Mouse (Mus musculus) intestine, embryonic 15.5 days (tissue): Measurements from ENCODE around the gene Rpp25l. TPM values are rescaled to one million over a fixed set of nuclear protein-coding genes. Genes with fewer than 3 reads are reported as not detected.
"Not testable (repeated sequence)": the region's sequence is repeated elsewhere in the genome, so short reads cannot be mapped to it uniquely, and the experiment has no call there.

Source experiments
- ATAC-seq: fragments of 200-750 bp; cut with Nextera tagmentation; 2 replicates; pipeline ENCODE4 v1.8.0; 2017; ENCODE audit warnings: moderate TSS enrichment, moderate library complexity
- H3K27ac ChIP-seq: fragments of 300-500 bp; sonication (generic); 2 replicates; pipeline ENCODE4 v1.5.1; 2015; ENCODE audit warnings: mild to moderate bottlenecking, inconsistent platforms
- H3K27me3 ChIP-seq: fragments of 300-500 bp; sonication (generic); replicated peaks from 2 replicates; pipeline ENCODE4 v1.6.1; 2015; ENCODE audit warnings: inconsistent platforms
- H3K36me3 ChIP-seq: fragments of 300-500 bp; sonication (generic); 2 replicates; pipeline ENCODE4 v1.6.1; 2015; ENCODE audit warnings: inconsistent platforms
- H3K4me1 ChIP-seq: fragments of 300-500 bp; sonication (generic); replicated peaks from 2 replicates; pipeline ENCODE4 v1.6.1; 2015; ENCODE audit warnings: inconsistent platforms
- H3K4me2 ChIP-seq: fragments of 300-500 bp; sonication (generic); replicated peaks from 2 replicates; pipeline ENCODE4 v1.6.1; 2015; ENCODE audit warnings: mild to moderate bottlenecking, inconsistent platforms
- H3K4me3 ChIP-seq: fragments of 300-500 bp; sonication (generic); replicated peaks from 2 replicates; pipeline ENCODE4 v1.5.1; 2015; ENCODE audit warnings: inconsistent platforms
- H3K9ac ChIP-seq: fragments of 300-500 bp; sonication (generic); 2 replicates; pipeline ENCODE4 v1.6.1; 2015; ENCODE audit warnings: inconsistent platforms
- H3K9me3 ChIP-seq: fragments of 300-500 bp; sonication (generic); 2 replicates; pipeline ENCODE4 v1.6.1; 2016; ENCODE audit warnings: inconsistent platforms
- WGBS: fragments of 180-500 bp; shearing (Covaris S2); methylation state at CpG from one replicate; pipeline ENCODE4 v1.1.7; 2015; 5-methylcytosine and 5-hydroxymethylcytosine counted together
- polyA plus RNA-seq: library from polyadenylated mRNA; unstranded; fragments of >200 nt; fragmentation: Nextera tagmentation; extraction: Ambion mirVana; gene quantifications from 2 replicates; pipeline ENCODE4 v1.2.1, GENCODE M21; 2015

Gene Rpp25l
- polyA plus RNA-seq, 1 experiment from 2014 or later: 58.8 TPM

DNA sequence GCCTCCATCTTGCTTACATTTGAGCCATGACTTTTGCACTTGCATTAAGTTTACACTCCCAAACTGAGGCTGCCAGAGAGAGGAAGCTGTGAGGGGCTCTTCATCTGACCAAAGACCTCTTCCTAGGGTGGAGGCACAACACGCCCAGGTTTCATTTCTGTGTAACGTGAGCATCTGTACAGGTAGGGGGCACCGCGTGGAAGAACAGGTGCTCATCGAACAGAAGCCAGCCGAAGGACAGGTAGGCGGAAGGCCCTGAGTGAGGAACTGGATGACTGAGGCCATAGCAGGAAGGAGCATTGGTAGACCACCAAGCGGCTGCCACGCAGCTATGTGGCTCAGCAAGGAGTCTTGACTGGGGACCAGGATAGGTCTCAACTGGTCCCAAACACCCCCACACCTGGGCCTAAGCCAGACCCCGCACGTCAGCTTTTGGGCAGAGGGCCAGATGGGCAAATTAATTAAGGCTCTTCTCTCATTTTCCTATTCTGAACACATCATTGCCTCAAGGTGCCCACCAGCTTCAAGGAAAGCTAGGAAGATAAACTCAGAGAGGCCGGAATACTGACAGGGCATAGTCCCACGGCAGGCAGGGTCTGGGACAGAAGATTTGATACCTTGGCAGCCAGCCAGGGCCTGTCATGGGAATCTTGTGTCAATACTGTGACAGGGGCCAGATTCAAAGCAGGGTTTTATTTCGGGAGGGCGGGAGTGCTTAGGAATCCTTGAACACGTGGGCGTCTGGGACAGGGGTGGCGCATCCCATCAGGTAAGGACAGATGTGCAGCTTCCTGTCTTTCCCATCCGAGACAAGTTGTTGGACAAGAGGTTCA, 7.2 kb downstream of the Rpp25l start:
- Histone ChIP-seq H3K4me1 (peaks cover 15% of the 10 kb centered on the region), H3K4me3 (no peak overlapping the region), H3K9ac (no peak overlapping the region), H3K27me3 (0 out of 2 replicates have a peak, but pooled peaks cover 4% of the 10 kb centered on the region), H3K9me3 (no peaks in the 10 kb centered on the region), H3K27ac (no peak overlapping the region), H3K4me2 (no peak overlapping the region), H3K36me3 (no peaks in the 10 kb centered on the region)
- 65% methylated on average over 19 of the region's 19 CpGs for WGBS
- ATAC-seq: no peak

DNA sequence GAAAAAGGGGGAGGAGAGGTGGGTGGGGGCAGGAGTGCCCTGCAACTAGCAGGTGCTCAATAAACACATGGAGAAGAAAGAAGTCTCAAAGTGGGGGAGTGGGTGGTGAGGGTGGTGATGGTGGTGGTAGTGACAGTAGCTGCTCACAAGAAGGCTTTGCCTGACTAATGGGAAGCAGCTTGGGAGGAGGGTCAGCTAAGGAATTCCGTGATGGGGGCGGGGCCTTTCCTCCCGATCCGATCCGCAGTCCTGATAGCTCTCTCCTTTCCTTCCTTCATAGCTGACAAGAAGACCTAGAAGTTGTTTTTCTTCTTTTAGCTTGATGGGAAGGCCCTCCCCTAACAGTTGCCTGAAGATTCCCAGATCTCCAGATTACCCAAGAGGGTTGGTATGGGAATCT, 8.7 kb downstream of the Rpp25l start:
- Histone ChIP-seq H3K4me2 (no peak overlapping the region), H3K4me1 (peaks cover 15% of the 10 kb centered on the region), H3K36me3 (no peaks in the 10 kb centered on the region), H3K27ac (no peak overlapping the region), H3K27me3 (0 out of 2 replicates have a peak, but pooled peaks cover 4% of the 10 kb centered on the region), H3K9ac (no peak overlapping the region), H3K9me3 (no peaks in the 10 kb centered on the region), H3K4me3 (no peak overlapping the region)
- ATAC-seq: no peak
- WGBS: 5% methylated on average over 5 of the region's 5 CpGs

DNA sequence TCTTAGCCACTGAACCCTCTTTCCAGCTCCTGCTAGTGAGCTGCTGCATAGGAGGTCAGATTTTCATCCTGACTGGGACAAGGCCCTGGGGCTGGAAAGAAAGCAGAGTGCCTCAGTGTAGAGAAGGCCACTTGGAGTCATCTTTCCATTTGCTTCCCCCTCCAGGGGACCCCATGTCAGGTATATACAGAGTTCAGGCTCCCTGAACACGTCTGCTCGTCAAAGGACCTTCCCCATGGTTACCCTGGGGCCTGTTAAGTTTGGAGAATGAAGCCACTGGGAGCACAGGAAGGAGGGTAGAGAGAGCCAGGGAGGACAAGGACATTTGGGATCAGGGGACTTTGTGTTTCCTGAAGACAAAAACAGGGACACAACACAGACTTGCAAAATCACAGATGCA, 11.1 kb downstream of the Rpp25l start:
- not testable (repeated sequence) for H3K4me1 ChIP-seq, H3K27ac ChIP-seq, H3K4me2 ChIP-seq, ATAC-seq, H3K27me3 ChIP-seq, H3K9ac ChIP-seq, H3K4me3 ChIP-seq, H3K36me3 ChIP-seq, H3K9me3 ChIP-seq
- 70% methylated on average over 2 of the region's 2 CpGs for WGBS

DNA sequence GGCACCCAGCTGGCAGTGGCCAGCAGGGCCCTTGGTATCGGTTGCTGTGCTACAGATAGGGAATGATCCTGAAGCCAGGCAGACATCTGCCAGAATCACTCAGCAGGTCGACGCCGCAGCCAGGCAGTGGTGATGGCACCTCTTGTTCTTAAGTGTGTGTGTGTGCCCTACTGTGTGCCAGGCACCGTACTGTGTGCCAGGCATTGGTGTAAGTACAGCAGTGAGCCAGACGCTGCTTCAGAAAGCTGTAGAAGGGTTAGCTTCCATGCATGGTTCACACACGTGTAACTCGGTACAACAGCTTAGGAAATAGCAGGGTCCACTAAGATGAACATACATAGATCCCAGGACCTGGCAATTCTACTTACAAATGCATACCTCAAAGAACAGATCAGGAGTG, 13.1 kb downstream of the Rpp25l start:
- not testable (repeated sequence) for H3K9ac ChIP-seq, ATAC-seq, H3K4me1 ChIP-seq, H3K27ac ChIP-seq, H3K4me2 ChIP-seq, H3K9me3 ChIP-seq, H3K27me3 ChIP-seq, H3K4me3 ChIP-seq, H3K36me3 ChIP-seq
- 75% methylated on average over 7 of the region's 8 CpGs for WGBS

DNA sequence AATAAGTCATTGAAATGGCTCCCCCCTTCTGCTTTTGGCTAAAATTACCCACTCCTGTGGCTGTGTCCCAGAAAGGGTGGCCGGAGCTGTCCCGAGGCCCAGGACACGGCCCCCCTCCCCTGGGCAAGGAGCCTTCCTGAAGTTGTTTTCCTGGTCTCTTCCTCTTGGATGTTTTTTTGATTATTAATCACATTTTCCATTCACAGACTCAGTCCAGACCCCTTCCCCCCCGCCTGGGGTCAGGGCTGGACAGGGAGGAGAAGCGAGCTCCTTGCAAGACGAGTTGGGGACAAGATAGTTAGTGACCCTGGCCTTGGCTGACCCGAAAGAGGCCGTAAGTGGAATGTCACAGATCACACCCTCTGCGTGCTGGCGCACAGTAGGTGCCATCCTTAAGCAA, 13.6 kb downstream of the Rpp25l start, which contains the start of gene Il11ra1:
Gene Il11ra1, plus strand, starts transcription at position 207 of the 400 bp plus-strand sequence.
- H3K9me3 ChIP-seq, H3K4me2 ChIP-seq, H3K4me1 ChIP-seq, ATAC-seq, H3K4me3 ChIP-seq, H3K27ac ChIP-seq, H3K9ac ChIP-seq, H3K27me3 ChIP-seq, H3K36me3 ChIP-seq: not testable (repeated sequence)
- WGBS: 78% methylated on average over 10 of the region's 10 CpGs

DNA sequence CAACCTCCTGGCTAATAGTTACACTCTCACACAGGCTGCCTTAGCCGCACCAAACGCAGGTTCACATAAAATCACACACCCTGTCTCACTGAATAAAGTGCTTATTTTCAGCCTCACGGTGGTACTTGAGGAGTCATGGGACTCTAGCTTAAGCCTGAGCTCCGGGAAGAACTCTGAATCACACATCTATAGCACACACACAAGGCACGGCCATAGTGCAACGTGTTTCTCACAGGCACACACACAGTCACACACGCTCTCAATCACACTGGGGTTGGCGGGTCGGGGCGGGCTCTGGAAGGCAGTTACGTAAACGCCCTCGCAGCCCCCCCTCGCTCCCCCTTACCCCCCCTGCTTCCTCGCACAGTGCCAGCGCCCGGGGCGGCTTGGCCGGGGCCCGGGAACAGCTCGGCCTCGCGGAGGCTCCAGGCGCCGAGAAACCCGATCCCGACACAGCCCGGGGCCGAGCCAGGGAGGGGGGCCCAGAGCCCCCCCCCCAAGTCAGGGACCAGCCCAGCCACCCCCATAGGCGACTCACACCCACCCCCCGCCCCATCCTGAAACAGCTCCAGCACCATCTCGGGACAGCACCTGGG, 14.8 kb downstream of the Rpp25l start:
- H3K9me3 ChIP-seq, H3K9ac ChIP-seq, H3K27ac ChIP-seq, ATAC-seq, H3K36me3 ChIP-seq, H3K4me3 ChIP-seq, H3K4me1 ChIP-seq, H3K27me3 ChIP-seq: not testable (repeated sequence)
- H3K4me2 ChIP-seq: peak overlapping the region; percentile 31; the same call in 1 of the 2 replicates
- WGBS: 8% methylated on average over 27 of the region's 32 CpGs

DNA sequence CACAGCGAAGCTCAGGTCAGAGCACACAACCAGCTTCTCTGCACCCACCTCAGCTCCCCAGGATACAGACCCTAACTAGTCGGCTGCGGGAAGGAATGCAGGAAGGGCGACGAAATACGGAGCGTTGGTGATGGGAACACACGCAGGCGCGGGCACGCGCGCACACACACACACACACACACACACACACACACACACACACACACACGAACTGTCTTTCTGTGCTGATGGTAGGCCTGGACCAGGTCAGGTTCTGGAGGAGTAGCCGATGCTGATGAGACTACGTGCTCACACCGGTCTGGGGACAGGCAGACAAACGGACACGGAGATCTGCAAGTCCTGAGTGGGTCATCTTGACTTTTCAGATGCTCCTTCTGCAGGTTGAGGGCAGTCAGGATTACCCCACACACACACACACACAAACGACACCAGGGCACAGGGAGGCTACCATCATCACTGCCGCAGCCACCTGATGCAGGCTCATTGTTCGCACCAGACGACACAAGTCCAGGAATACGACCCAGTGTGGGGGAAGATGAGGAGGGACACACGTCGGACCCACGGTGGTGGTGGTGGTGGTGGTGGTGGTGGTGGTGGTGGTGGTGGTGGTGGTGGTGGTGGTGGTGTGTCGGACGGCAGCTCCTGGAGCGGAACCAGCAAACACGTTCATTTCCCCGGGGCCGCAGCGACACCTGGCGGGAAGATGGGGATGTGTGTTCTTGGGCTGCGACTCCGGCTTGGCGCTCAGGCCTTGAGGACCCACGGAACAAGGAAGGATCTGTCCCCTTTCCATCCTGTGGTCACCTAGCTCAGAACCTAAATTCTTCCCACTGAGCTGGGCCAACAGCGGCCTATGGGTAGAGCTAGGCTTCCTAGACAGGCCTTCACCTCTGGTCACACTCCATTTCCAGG, 16.1 kb downstream of the Rpp25l start, which contains the start of gene Cntfr:
Gene Cntfr, minus strand, starts transcription at position 160 of the 912 bp plus-strand sequence.
- not testable (repeated sequence) for H3K27ac ChIP-seq, ATAC-seq, H3K4me1 ChIP-seq, H3K9ac ChIP-seq, H3K27me3 ChIP-seq, H3K4me3 ChIP-seq, H3K9me3 ChIP-seq, H3K36me3 ChIP-seq
- peak within 1 kb of the TSS; percentile 36 for H3K4me2 ChIP-seq
- WGBS: 9% methylated on average over 35 of the region's 40 CpGs

DNA sequence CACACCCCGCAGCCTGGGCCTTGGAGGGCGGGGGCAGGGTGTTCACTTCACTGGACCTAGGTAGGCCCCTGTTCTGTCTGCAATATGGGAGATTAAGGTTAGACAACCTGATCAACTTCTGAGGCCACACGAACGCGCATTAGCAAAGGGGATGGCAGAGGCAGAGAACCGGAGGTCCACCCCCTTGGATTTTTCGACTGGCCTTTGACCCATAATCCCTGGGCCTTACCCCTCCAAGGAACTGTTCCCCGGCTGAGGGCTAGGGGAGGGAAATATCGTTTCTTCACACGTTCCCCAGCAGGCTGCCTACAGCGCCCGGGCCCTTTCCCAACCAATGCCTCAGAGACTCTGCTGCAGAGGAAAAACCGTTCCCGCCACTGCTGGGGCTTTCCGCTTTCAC, 16.9 kb downstream of the Rpp25l start:
- not testable (repeated sequence) for H3K4me3 ChIP-seq, H3K27me3 ChIP-seq, H3K27ac ChIP-seq, H3K4me1 ChIP-seq, ATAC-seq, H3K36me3 ChIP-seq, H3K9me3 ChIP-seq, H3K9ac ChIP-seq, H3K4me2 ChIP-seq
- WGBS: 15% methylated on average over 15 of the region's 15 CpGs

DNA sequence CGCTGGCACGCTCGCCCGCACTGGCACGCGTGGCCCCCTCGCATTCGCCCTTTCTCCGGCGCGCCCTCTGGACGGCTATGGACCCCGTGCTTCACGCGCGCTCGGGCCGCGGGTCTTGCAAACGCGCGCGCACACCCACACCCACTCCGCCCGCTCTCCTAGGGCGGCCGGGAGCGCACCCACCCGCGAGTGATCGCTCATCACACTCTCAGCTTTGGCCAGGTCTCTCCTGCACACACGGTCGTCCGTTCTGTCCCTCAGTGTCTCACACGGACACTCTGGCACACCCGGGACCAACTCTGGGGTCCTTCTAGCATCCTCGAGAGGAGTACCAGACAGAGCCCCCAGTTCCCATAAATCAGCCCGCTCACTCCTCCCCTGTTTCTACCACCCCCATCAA, 17.5 kb downstream of the Rpp25l start:
- H3K4me1 ChIP-seq, H3K36me3 ChIP-seq, H3K9me3 ChIP-seq, H3K27me3 ChIP-seq, ATAC-seq, H3K27ac ChIP-seq, H3K9ac ChIP-seq, H3K4me3 ChIP-seq: not testable (repeated sequence)
- 7% methylated on average over 17 of the region's 38 CpGs for WGBS
- 0 out of 2 replicates have a peak overlapping the region, but pooled peaks have one; percentile 36 for H3K4me2 ChIP-seq

DNA sequence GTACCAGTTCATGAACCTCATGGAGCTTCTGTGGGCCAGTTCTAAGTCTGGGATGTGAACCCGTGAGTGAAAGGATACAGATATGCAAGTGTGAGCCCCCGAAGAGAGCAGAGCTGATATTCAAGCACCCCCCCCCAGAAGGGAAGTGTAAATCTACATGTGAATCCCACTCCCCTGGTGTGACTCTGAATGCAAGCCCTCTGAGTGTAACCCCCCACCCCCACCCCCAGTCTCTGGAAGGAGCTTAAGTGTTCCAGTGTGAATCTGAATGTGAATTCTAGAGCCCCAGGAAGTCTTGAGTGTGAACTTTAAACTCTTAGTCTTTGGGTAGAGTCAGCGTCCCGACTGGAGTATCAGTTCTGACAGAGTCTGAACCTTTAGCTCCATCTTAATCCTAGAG, 19.8 kb downstream of the Rpp25l start:
- 17% methylated on average over 4 of the region's 4 CpGs for WGBS
- not testable (repeated sequence) for H3K9ac ChIP-seq, H3K4me3 ChIP-seq, H3K4me2 ChIP-seq, H3K9me3 ChIP-seq, H3K27me3 ChIP-seq, ATAC-seq, H3K36me3 ChIP-seq, H3K4me1 ChIP-seq, H3K27ac ChIP-seq

DNA sequence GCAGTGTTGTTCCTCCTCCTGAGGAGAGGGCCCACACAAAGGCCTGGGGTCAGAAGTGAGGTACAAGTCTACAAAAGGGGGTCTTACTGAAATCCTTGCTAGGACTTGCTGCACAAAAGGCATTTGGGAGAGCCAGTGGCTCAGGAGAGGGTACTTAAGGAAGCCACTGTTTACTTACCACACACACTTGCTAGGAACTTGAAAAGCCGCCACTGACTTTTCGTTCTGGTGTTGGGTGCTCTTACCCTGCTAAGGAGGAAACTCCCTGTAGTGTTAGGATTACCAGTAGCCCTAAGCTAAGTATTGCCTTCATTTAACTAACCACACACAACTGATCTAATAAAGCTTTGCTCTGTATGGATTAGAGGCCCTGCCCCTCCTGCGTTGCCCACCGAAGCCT, 23.3 kb downstream of the Rpp25l start:
- H3K9me3 ChIP-seq, H3K9ac ChIP-seq, H3K36me3 ChIP-seq, H3K4me2 ChIP-seq, H3K4me3 ChIP-seq, H3K27me3 ChIP-seq, ATAC-seq, H3K4me1 ChIP-seq, H3K27ac ChIP-seq: not testable (repeated sequence)
- WGBS: no CpG with 5 or more reads among the region's 4 CpGs

DNA sequence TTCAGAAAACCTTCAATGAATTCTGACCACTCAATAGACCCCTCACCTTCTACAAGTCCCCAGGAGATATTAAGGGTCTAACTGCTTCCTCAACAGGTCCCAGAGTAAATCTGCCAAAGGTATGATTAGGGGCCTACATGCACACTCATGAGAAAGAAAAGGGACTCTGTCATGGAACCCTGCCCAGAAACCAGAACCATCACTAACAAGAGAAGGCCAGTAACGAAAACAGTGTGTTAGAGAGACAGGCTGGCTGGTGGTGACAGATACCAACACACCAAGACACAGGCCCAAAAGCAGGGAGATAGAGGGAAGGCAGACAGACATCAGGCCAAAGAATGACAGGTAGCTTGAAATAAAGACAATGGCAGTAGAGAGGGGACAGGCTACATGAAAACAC, 24.8 kb downstream of the Rpp25l start:
- H3K9ac ChIP-seq, H3K27ac ChIP-seq, H3K4me2 ChIP-seq, H3K4me1 ChIP-seq, H3K4me3 ChIP-seq, H3K9me3 ChIP-seq, H3K36me3 ChIP-seq, H3K27me3 ChIP-seq, ATAC-seq: not testable (repeated sequence)
- WGBS: 77% methylated on average over 1 of the region's 1 CpGs
